Mouse (Mus musculus) retina, adult 2 months (tissue): Measurements from ENCODE around the gene Rasd2.

Experiments used
- DNase-seq: peaks from one replicate; pipeline ENCODE4 v3.0.0-alpha.2; 2012; ENCODE audit warnings: low read depth, low spot score

Gene Rasd2

GRCm38 (mm10) chr8:75219877-75220738 lies 6.4 kb downstream of the Rasd2 start:
- DNase-seq: no peak

- DNase-seq: no peak
These were observed 8.9 kb downstream of the Rasd2 start for GRCm38 (mm10) chr8:75222665-75223064.

GRCm38 (mm10) chr8:75226773-75227172 lies 13.0 kb downstream of the Rasd2 start:
- no peak for DNase-seq

- no peak for DNase-seq
These were observed 20.3 kb downstream of the Rasd2 start for GRCm38 (mm10) chr8:75233915-75234554.

- DNase-seq: no peak
These were observed 33.6 kb downstream of the Rasd2 start for GRCm38 (mm10) chr8:75247331-75247730.

GRCm38 (mm10) chr8:75249186-75249585 lies 35.4 kb downstream of the Rasd2 start:
- no peak for DNase-seq

GRCm38 (mm10) chr8:75254027-75254426 lies 40.3 kb downstream of the Rasd2 start:
- DNase-seq: no peak

- DNase-seq: no peak
These were observed 41.9 kb downstream of the Rasd2 start for GRCm38 (mm10) chr8:75255635-75256034.

GRCm38 (mm10) chr8:75272166-75272565 lies 58.4 kb downstream of the Rasd2 start:
- DNase-seq: no peak
